Mouse (Mus musculus) ES-E14 (cell line): Measurements from ENCODE around the gene Ero1lb.
"Not testable (repeated sequence)": the region's sequence is repeated elsewhere in the genome, so short reads cannot be mapped to it uniquely, and the experiment has no call there.

Source experiments
- CHD2 ChIP-seq: IDR thresholded peaks from 2 replicates; pipeline ENCODE4 v1.6.1; 2014; ENCODE audit warnings: mild to moderate bottlenecking, low read depth, low read length, inconsistent platforms
- HCFC1 ChIP-seq: IDR thresholded peaks from 2 replicates; pipeline ENCODE4 v1.6.1; 2012; ENCODE audit warnings: low read length, inconsistent platforms, borderline replicate concordance; ENCODE audit not compliant: insufficient read depth

DNA sequence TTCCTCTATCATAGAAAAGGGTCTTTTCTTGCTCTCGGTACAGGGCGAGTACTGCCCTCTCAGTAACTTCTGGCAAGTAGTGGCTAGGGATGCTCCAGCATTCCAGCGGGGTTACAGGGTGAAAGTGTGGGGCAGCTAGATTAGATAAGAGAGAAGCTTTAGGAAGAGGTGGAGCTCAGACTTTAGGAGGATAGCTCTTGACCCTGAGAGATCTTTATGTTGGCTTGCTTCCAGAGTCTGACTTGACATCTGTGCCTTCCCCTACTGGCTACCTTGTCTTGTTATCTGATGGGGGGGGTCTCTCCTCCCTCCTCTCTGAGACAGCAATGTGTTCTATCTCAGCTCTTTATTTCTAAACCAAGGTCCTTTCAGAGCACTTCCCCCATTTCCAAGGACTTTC lies 50.8 kb downstream of the Ero1lb start:
- TF ChIP-seq HCFC1, CHD2: not testable (repeated sequence)
